Mouse (Mus musculus) bone marrow, adult 2 months (tissue): ENCODE results near the gene Hoxb8.

Source experiments
- CTCF ChIP-seq: fragments of 200-500 bp; IDR thresholded peaks from 2 replicates; pipeline ENCODE4 v1.5.1; 2011; ENCODE audit warnings: low read length, control low read depth; ENCODE audit not compliant: control insufficient read depth, insufficient read depth
- POLR2A ChIP-seq: fragments of 200-500 bp; IDR thresholded peaks from 2 replicates; pipeline ENCODE4 v1.6.1; 2011; ENCODE audit warnings: low read depth, mild to moderate bottlenecking, control low read depth, low read length, borderline replicate concordance; ENCODE audit not compliant: control insufficient read depth

DNA sequence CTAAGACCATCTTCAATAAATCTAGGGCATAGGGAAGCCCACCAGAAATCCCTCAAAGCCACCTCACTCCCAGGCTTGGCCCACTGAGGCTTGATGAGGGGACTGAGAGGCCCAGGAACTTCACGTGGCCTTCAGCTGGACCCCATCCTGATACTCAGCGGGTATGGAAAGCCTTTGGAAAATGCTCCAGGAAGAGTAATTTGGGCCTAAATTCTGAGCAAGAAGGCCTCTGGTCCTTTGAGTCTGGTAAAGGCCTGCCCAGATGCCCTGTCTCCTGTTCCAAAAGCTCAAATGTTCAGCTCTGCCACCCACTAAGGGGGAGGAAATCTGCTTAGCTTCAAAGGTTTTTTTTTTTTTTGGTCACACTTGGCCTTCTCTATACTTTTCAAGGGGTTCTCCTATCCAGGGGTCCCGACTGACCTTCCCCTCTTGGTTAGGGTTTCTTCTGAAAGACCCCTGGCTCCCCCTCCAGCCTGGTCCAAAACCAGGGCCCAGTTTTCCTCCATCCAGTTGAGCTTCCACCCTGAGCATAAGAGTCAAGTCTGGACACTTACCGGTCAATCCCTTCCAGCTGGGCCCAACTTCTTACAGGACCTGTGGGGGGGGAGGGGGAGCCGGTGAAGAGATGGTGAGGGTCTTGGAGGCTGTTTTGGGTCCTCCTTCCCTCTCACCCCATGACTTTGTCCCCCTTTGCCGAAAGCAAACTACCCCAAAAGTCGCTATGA, 24.6 kb downstream of the Hoxb8 start:
- TF ChIP-seq CTCF (no peak), POLR2A (no peak)
